Mouse (Mus musculus): ENCODE data around the gene St7. TPM values are rescaled to one million over a fixed set of nuclear protein-coding genes. Genes with fewer than 3 reads are reported as not detected.

Gene St7
- total and polyA plus RNA-seq, 2 experiments from 2014 or later: 41.9 to 67.3 TPM

DNA sequence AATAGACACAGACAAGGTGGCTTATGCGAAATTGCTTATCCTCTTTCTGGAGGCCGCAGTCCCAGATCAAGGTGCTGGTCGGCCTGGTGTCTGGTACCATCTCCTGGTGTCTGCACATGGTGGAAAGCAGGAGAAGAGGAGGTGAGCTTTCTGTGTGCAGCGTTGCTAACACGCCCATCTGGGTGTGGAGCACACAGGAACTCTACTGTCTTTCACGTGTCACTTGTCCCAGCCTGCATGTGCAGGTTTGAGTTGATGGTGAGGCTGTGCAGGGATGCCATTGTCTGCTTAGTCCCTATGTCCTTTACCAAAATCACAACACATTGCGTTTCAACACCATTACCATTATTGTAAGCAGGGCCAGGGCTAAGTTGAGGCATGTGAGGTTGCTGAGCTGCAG lies 26.2 kb downstream of the St7 start:
- Histone ChIP-seq H3K4me2 (ENCODE audit: low read depth) (no peak overlapping the region), H3K27ac (ENCODE audit: low read depth, low read length) (no peak overlapping the region), H3K4me3 (ENCODE audit: low read depth, low read length) (no peak overlapping the region), H3K9me3 (ENCODE audit: low read length) (no peaks in the 10 kb centered on the region), H3K27me3 (ENCODE audit: insufficient read depth, low read length) (no peaks in the 10 kb centered on the region), H3K9ac (no peak overlapping the region), H3K4me1 (ENCODE audit: insufficient read depth) (no peaks in the 10 kb centered on the region), H3K36me3 (ENCODE audit: insufficient read depth) (no peaks in the 10 kb centered on the region)
- DNase-seq (no peak), ATAC-seq (no peak)
- TF ChIP-seq CTCF (IDR thresholded peaks at IDR 0.05; ENCODE audit: low read depth): no peak
- WGBS: 92% methylated on average over 7 of the region's 7 CpGs

DNA sequence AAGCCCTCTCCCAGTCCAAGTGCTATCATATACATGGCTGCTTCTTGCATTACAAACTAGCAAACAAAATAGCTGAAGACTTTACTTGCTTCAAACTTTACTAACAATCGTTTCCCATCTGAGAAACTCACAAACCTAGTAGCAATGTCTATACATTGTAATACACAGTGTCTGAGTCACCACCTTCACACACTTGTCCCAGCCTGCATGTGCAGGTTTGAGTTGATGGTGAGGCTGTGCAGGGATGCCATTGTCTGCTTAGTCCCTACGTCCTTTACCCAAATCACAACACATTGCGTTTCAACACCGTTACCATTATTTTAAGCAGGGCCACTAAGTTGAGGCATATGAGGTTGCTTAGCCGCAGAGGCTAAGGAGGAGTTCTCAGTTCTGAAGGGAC lies 26.7 kb downstream of the St7 start:
- 94% methylated on average over 5 of the region's 5 CpGs for WGBS
- Histone ChIP-seq H3K4me2 (ENCODE audit: low read depth) (no peak overlapping the region), H3K9ac (no peak overlapping the region), H3K27me3 (ENCODE audit: insufficient read depth, low read length) (no peaks in the 10 kb centered on the region), H3K4me1 (ENCODE audit: insufficient read depth) (no peaks in the 10 kb centered on the region), H3K9me3 (ENCODE audit: low read length) (no peaks in the 10 kb centered on the region), H3K4me3 (ENCODE audit: low read depth, low read length) (no peak overlapping the region), H3K27ac (ENCODE audit: low read depth, low read length) (no peak overlapping the region), H3K36me3 (ENCODE audit: insufficient read depth) (no peaks in the 10 kb centered on the region)
- no peak for TF ChIP-seq CTCF (IDR thresholded peaks at IDR 0.05; ENCODE audit: low read depth)
- DNase-seq (no peak), ATAC-seq (no peak)

DNA sequence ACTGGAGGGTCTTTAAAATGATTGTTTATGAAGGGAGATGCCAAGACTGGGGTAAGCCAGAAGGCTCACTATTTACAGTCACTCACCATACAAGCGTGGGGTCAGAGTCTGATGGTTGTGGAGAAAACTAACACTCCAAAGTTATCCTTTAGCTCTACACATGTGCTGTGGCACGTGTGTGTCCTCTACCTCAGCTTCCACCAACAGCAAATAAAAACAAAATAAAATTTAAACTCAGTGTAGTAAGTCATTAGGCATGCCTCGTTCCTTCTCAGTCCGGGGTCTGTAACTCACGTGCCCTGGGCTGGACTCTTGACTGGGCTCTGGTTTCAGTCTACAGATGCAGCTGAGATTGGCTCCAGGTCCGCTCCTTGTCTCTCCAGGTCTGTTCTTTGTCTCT lies 27.3 kb downstream of the St7 start:
- H3K4me3 ChIP-seq (ENCODE audit: low read depth, low read length): no peak overlapping the region
- no peak for TF ChIP-seq CTCF (IDR thresholded peaks at IDR 0.05; ENCODE audit: low read depth)
- no peak overlapping the region for H3K9ac ChIP-seq
- no peak overlapping the region for H3K4me2 ChIP-seq (ENCODE audit: low read depth)
- H3K27ac ChIP-seq (ENCODE audit: low read depth, low read length): no peak overlapping the region
- DNase-seq (no peak), ATAC-seq (no peak)
- no peaks in the 10 kb centered on the region for H3K27me3 ChIP-seq (ENCODE audit: insufficient read depth, low read length)
- H3K36me3 ChIP-seq (ENCODE audit: insufficient read depth): no peaks in the 10 kb centered on the region
- no peaks in the 10 kb centered on the region for H3K4me1 ChIP-seq (ENCODE audit: insufficient read depth)
- H3K9me3 ChIP-seq (ENCODE audit: low read length): no peaks in the 10 kb centered on the region
- 87% methylated on average over 6 of the region's 6 CpGs for WGBS

DNA sequence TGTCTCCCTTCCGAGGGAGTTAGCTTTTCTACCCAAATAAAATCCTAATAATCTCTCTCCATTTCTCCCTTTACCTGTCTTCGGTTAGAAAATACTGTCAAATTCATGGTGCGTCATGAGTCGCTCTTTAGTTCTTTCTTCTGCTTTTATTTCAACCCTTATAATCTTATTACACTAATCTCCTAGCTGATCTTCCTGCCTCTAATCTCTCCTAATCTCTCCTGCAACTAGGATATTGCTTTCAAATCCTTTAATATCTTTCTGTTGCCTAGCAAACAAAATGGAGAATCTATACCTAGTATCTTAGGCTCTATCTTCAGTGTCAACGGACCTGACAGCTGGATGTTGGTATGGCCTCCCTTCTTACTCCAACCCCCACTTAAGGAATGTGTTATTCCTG lies 29.0 kb downstream of the St7 start:
- no peak for ATAC-seq
- no peak overlapping the region for H3K4me3 ChIP-seq (ENCODE audit: low read depth, low read length)
- 46% methylated on average over 5 of the region's 5 CpGs for WGBS
- no peak overlapping the region for H3K27ac ChIP-seq (ENCODE audit: low read depth, low read length)
- H3K4me2 ChIP-seq (ENCODE audit: low read depth): no peak overlapping the region
- no peak for DNase-seq
- no peaks in the 10 kb centered on the region for H3K4me1 ChIP-seq (ENCODE audit: insufficient read depth)
- no peak for TF ChIP-seq CTCF (IDR thresholded peaks at IDR 0.05; ENCODE audit: low read depth)
- H3K27me3 ChIP-seq (ENCODE audit: insufficient read depth, low read length): no peaks in the 10 kb centered on the region
- no peaks in the 10 kb centered on the region for H3K9me3 ChIP-seq (ENCODE audit: low read length)
- no peaks in the 10 kb centered on the region for H3K36me3 ChIP-seq (ENCODE audit: insufficient read depth)
- H3K9ac ChIP-seq: no peak overlapping the region

DNA sequence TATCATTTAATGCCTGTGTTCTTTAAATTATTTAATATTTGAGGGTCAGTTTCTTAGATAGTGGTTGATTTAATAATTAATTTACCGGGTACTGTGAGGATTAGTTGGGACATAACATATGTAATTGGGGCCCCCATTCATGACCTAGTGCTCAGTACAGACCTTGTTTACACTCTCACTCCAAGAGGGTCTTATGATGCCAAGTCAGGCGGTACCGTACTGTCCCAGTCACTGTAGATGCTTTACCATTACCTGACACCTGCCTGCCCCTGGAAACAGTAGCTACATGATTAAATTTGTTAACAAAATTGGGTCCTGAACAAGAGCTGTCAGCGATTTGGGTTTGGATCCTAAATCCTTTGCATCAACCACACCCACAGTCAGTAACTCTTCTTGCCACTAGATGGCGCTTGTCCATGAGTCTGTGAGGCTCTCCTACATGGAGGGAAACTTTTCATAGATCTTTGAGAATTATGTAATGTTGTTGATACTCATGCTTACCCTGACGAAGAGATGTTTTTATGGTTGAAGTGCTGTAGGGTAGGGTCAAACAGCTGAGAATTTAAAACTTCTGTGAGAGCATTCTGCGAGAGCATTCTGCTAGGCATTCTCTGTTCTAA lies 33.2 kb downstream of the St7 start:
- peak; percentile 94 for TF ChIP-seq CTCF (IDR thresholded peaks at IDR 0.05; ENCODE audit: low read depth)
- Histone ChIP-seq H3K4me1 (ENCODE audit: insufficient read depth) (no peaks in the 10 kb centered on the region), H3K4me2 (ENCODE audit: low read depth) (no peak overlapping the region), H3K27ac (ENCODE audit: low read depth, low read length) (no peak overlapping the region), H3K9me3 (ENCODE audit: low read length) (no peaks in the 10 kb centered on the region), H3K27me3 (ENCODE audit: insufficient read depth, low read length) (no peaks in the 10 kb centered on the region), H3K4me3 (ENCODE audit: low read depth, low read length) (no peak overlapping the region), H3K9ac (no peak overlapping the region), H3K36me3 (ENCODE audit: insufficient read depth) (no peaks in the 10 kb centered on the region)
- peak; percentile 77 for ATAC-seq
- WGBS: 39% methylated on average over 7 of the region's 7 CpGs
- peak; percentile 81 for DNase-seq

DNA sequence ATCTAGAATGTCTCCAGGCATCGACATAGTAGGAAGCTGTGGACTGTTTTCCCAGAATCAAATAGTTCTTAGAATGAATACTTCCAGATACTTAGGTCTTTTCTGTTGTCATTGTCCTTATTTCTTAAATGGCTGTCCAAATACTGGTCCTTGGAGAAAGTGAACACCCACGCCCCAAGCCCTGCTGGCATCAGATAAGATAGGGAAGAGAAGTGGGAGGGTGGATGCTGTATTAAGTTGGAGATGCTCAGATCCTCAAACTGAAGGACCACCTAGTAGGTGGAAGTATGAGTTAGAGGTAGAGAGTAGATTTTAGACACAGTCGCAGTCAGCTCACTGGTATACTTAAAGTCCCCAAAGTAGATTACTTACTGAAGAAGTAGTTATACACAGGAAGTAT lies 34.5 kb downstream of the St7 start:
- no peaks in the 10 kb centered on the region for H3K36me3 ChIP-seq (ENCODE audit: insufficient read depth)
- WGBS: 93% methylated on average over 3 of the region's 3 CpGs
- H3K4me2 ChIP-seq (ENCODE audit: low read depth): no peak overlapping the region
- TF ChIP-seq CTCF (IDR thresholded peaks at IDR 0.05; ENCODE audit: low read depth): no peak
- no peaks in the 10 kb centered on the region for H3K4me1 ChIP-seq (ENCODE audit: insufficient read depth)
- H3K4me3 ChIP-seq (ENCODE audit: low read depth, low read length): no peak overlapping the region
- no peaks in the 10 kb centered on the region for H3K9me3 ChIP-seq (ENCODE audit: low read length)
- no peak for ATAC-seq
- H3K27ac ChIP-seq (ENCODE audit: low read depth, low read length): no peak overlapping the region
- H3K27me3 ChIP-seq (ENCODE audit: insufficient read depth, low read length): no peaks in the 10 kb centered on the region
- H3K9ac ChIP-seq: no peak overlapping the region
- no peak for DNase-seq

DNA sequence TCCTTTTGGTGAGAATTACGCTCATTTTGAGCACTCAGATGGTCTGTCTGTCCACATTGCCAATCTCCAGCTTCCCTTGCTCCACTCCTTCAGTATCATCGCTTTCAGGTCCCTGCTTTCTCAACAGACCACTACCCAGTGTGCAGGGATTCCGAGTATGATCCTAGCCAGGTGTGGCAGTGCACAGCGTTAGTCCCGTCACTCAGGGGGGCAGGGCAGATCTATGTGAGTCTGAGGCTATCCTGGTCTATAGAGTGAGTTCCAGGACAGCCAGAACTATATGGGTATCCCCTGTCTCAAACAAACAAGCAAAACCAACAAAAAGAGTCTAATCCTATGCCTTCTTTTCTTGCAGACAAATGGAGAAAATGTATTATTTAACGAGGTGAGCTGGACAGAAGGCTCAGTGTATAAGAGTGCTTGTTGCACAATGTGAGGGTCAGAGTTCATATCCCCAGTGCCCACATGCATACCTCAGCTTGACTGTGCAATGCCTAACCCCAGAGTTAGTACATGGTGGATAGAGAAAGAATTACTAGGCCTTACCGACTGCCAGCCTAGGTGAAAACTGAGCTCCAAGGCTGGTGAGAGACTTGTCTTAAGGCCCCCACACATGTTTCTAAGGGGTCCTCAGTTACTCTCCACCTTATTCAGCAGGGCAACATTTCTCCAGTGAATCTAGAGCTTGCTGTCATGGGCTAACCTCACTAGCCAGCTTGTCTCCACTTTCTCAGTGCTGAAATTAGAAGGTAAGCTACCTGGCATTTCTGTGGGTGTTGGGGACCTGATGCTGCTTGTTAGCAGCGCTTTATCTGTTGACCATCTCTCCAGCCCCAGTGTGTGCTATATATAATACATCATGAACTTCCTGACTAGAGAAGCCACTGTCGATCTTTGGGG lies 35.4 kb downstream of the St7 start:
- WGBS: 78% methylated on average over 9 of the region's 9 CpGs
- Histone ChIP-seq H3K4me1 (ENCODE audit: insufficient read depth) (no peaks in the 10 kb centered on the region), H3K4me3 (ENCODE audit: low read depth, low read length) (no peak overlapping the region), H3K9me3 (ENCODE audit: low read length) (no peaks in the 10 kb centered on the region), H3K36me3 (ENCODE audit: insufficient read depth) (no peaks in the 10 kb centered on the region), H3K4me2 (ENCODE audit: low read depth) (no peak overlapping the region), H3K27ac (ENCODE audit: low read depth, low read length) (no peak overlapping the region), H3K9ac (no peak overlapping the region), H3K27me3 (ENCODE audit: insufficient read depth, low read length) (no peaks in the 10 kb centered on the region)
- no peak for DNase-seq
- ATAC-seq: no peak
- TF ChIP-seq CTCF (IDR thresholded peaks at IDR 0.05; ENCODE audit: low read depth): no peak
